Mouse (Mus musculus) fibroblast of lung, adult 2 months (primary cell): Measurements from ENCODE around the gene Olfr632.
"Not testable (repeated sequence)": the region's sequence is repeated elsewhere in the genome, so short reads cannot be mapped to it uniquely, and the experiment has no call there.

Experiments
- DNase-seq: peaks from one replicate; pipeline ENCODE4 v3.0.0-alpha.2; 2011; ENCODE audit warnings: low read depth

The Olfr632 gene

GRCm38 (mm10) chr7:103934264-103934663, at the start of gene Olfr632:
Olfr632 (plus strand) TSS chr7:103934347.
- DNase-seq = no peak

GRCm38 (mm10) chr7:103886152-103886551, 48.0 kb upstream of the Olfr632 start, which contains the start of gene Olfr66:
Olfr66 (minus strand) TSS chr7:103886252.
- DNase-seq = no peak

GRCm38 (mm10) chr7:103894385-103894784, 39.8 kb upstream of the Olfr632 start, which contains the start of gene Olfr64:
Olfr64 (minus strand) TSS chr7:103894485.
- DNase-seq = no peak

- no peak for DNase-seq
Measured at GRCm38 (mm10) chr7:103903187-103903586, 31.0 kb upstream of the Olfr632 start, which contains the start of gene Olfr65. Olfr65 (plus strand) TSS chr7:103903487.

GRCm38 (mm10) chr7:103910047-103910446, 24.1 kb upstream of the Olfr632 start:
- DNase-seq = no peak

GRCm38 (mm10) chr7:103912969-103913511, 21.1 kb upstream of the Olfr632 start:
- DNase-seq = no peak

GRCm38 (mm10) chr7:103915338-103915737, 18.8 kb upstream of the Olfr632 start:
- DNase-seq = no peak

GRCm38 (mm10) chr7:103928525-103928924, 5.6 kb upstream of the Olfr632 start, which contains the start of gene Olfr631:
Olfr631 (plus strand) TSS chr7:103928825.
- DNase-seq = no peak

GRCm38 (mm10) chr7:103942730-103943129, 8.6 kb downstream of the Olfr632 start:
- DNase-seq = peak; percentile 2

- DNase-seq = no peak
Measured at GRCm38 (mm10) chr7:103944137-103944536, 10.0 kb downstream of the Olfr632 start, which contains the start of gene Olfr633. Olfr633 (plus strand) TSS chr7:103944437.

GRCm38 (mm10) chr7:103966873-103967272, 32.7 kb downstream of the Olfr632 start:
- not testable (repeated sequence) for DNase-seq

- DNase-seq = no peak
Measured at GRCm38 (mm10) chr7:103970852-103971251, 36.7 kb downstream of the Olfr632 start, which contains the start of gene Olfr635. Olfr635 (plus strand) TSS chr7:103971152.

- no peak for DNase-seq
Measured at GRCm38 (mm10) chr7:103971782-103972181, 37.6 kb downstream of the Olfr632 start.
